Comparison of ENCODE assay signal across 19 mouse cellular contexts in genomic region chr2:178126041-178126820, GRCm38 (mm10). TPM values are rescaled to one million over a fixed set of nuclear protein-coding genes. Genes with fewer than 3 reads are reported as not detected.
DNase-seq lines count a peak whose midpoint lies in the region; ATAC-seq and TF ChIP-seq lines count a peak whose summit lies in the region.
"Had no signal": no experiment of that assay in that cellular context is flagged by ENCODE, and none has a peak within 500 bp of the region (broad histone marks: within the 10 kb centered on the region; RNA-seq: fewer than 3 reads in every experiment).

No protein-coding gene starts in this region.

- DNase-seq in forebrain, embryonic 11.5 days (ENCODE audit: low spot score): peak; percentile 43
- no peak for DNase-seq in forebrain, postnatal 0 days
- peak; percentile 1 to 4 for DNase-seq in layer of hippocampus, postnatal 25 days (ENCODE audit: extremely low spot score in 1 of 2, low spot score in 1 of 2)
- no peak for DNase-seq in layer of hippocampus, adult 18-20 months (ENCODE audit: low spot score in 2 of 2)
- DNase-seq in thymus, postnatal 4 days: peak; percentile 2
- DNase-seq in thymus, postnatal 25 days: no peak
- peak; percentile 1 for DNase-seq in right cerebral cortex, postnatal 4 days
- no peak for DNase-seq in embryo, embryonic 11 days
- DNase-seq: kidney, postnatal 14 days; retina, postnatal 1 day; thymus, adult 18-20 months had no signal

- no peaks in the 10 kb centered on the region for H3K4me1 ChIP-seq in forebrain, embryonic 11.5 days (replicated peaks; ENCODE audit: control insufficient read depth, insufficient read depth, low read length)
- peaks cover 3% of the 10 kb centered on the region; the same call in 1 of the 2 replicates for H3K4me1 ChIP-seq in forebrain, postnatal 0 days (ENCODE audit: insufficient read depth)
- H3K4me1 ChIP-seq: forebrain, embryonic 12.5 days; midbrain, embryonic 15.5 days had no signal

- no peak overlapping the region for H3K4me2 ChIP-seq in forebrain, embryonic 11.5 days (ENCODE audit: low read depth, low read length, severe bottlenecking)
- no peak overlapping the region for H3K4me2 ChIP-seq in forebrain, postnatal 0 days (ENCODE audit: low read depth)
- H3K4me2 ChIP-seq: embryonic facial prominence, embryonic 13.5 days; forebrain, embryonic 12.5 days; heart, embryonic 11.5 days; midbrain, embryonic 15.5 days; neural tube, embryonic 13.5 days had no signal

- ATAC-seq in forebrain, embryonic 11.5 days (replicated peaks; ENCODE audit: low FRiP score): no peak
- ATAC-seq in forebrain, postnatal 0 days: no peak
- ATAC-seq: intestine, embryonic 16.5 days; midbrain, embryonic 15.5 days; Patski had no signal

- no peak overlapping the region for H3K27ac ChIP-seq in forebrain, embryonic 11.5 days (ENCODE audit: low read depth, low read length)
- no peak overlapping the region for H3K27ac ChIP-seq in forebrain, postnatal 0 days (ENCODE audit: low read depth, low read length)
- H3K27ac ChIP-seq: embryonic facial prominence, embryonic 13.5 days; forebrain, embryonic 12.5 days; midbrain, embryonic 15.5 days; neural tube, embryonic 13.5 days had no signal

- no peak for TF ChIP-seq CTCF in forebrain, postnatal 0 days (IDR thresholded peaks at IDR 0.05; ENCODE audit: low read depth)

- no peak overlapping the region for H3K4me3 ChIP-seq in forebrain, embryonic 11.5 days (ENCODE audit: low read depth, low read length)
- no peak overlapping the region for H3K4me3 ChIP-seq in forebrain, postnatal 0 days (ENCODE audit: low read depth, low read length)
- H3K4me3 ChIP-seq: embryonic facial prominence, embryonic 13.5 days; forebrain, embryonic 12.5 days; midbrain, embryonic 15.5 days; neural tube, embryonic 13.5 days had no signal

- no peaks in the 10 kb centered on the region for H3K9me3 ChIP-seq in forebrain, embryonic 11.5 days (ENCODE audit: control insufficient read depth, low read length)
- H3K9me3 ChIP-seq in forebrain, postnatal 0 days (ENCODE audit: low read length): no peaks in the 10 kb centered on the region
- H3K9me3 ChIP-seq: embryonic facial prominence, embryonic 13.5 days; forebrain, embryonic 12.5 days; midbrain, embryonic 15.5 days; neural tube, embryonic 13.5 days had no signal

- no peak overlapping the region for H3K9ac ChIP-seq in forebrain, embryonic 11.5 days (ENCODE audit: low read length)
- no peak overlapping the region for H3K9ac ChIP-seq in forebrain, postnatal 0 days
- H3K9ac ChIP-seq: embryonic facial prominence, embryonic 13.5 days; forebrain, embryonic 12.5 days; midbrain, embryonic 15.5 days; neural tube, embryonic 13.5 days had no signal

- no peaks in the 10 kb centered on the region for H3K36me3 ChIP-seq in forebrain, embryonic 11.5 days (ENCODE audit: control insufficient read depth, insufficient read depth, low read length)
- no peaks in the 10 kb centered on the region for H3K36me3 ChIP-seq in forebrain, postnatal 0 days (ENCODE audit: insufficient read depth)
- H3K36me3 ChIP-seq: embryonic facial prominence, embryonic 13.5 days; forebrain, embryonic 12.5 days; midbrain, embryonic 15.5 days; neural tube, embryonic 13.5 days had no signal

- H3K27me3 ChIP-seq in forebrain, embryonic 11.5 days (ENCODE audit: control insufficient read depth, insufficient read depth, low read length): no peaks in the 10 kb centered on the region
- no peaks in the 10 kb centered on the region for H3K27me3 ChIP-seq in forebrain, postnatal 0 days (ENCODE audit: insufficient read depth, low read length)
- H3K27me3 ChIP-seq: embryonic facial prominence, embryonic 13.5 days; midbrain, embryonic 15.5 days; neural tube, embryonic 13.5 days had no signal

- WGBS in forebrain, embryonic 11.5 days: 87% methylated on average over 7 of the region's 7 CpGs
- WGBS in forebrain, postnatal 0 days: 96% methylated on average over 7 of the region's 7 CpGs

RNA-seq across cellular contexts. Expression of gene Phactr3, which starts 7.5 kb away (rescaled TPM):
- polyA plus RNA-seq in forebrain, embryonic 11.5 days (2014; fragmentation: Nextera tagmentation; extraction: Ambion mirVana): 11.3 and 13.5 TPM in 2 replicates
- total RNA-seq in forebrain, postnatal 0 days (2014; rRNA removed): 152 and 170 TPM in 2 replicates
- polyA plus RNA-seq in forebrain, postnatal 0 days (2015; fragmentation: Nextera tagmentation; extraction: Ambion mirVana): 97.8 and 98.2 TPM in 2 replicates
- total RNA-seq in layer of hippocampus, postnatal 25 days (2021): 100 to 1,000 TPM; 148 TPM
- 100 to 1,000 TPM; 146 to 149 TPM for total RNA-seq in layer of hippocampus, adult 18-20 months (2021)
- total RNA-seq: hematopoietic stem cell, adult 5-6 weeks had no signal
- polyA plus RNA-seq: Patski had no signal

RNA-seq across cellular contexts. Expression of gene Zfp931, which starts 48.0 kb away (rescaled TPM):
- 15.3 and 19.7 TPM in 2 replicates for polyA plus RNA-seq in forebrain, embryonic 11.5 days (2014; fragmentation: Nextera tagmentation; extraction: Ambion mirVana)
- total RNA-seq in forebrain, postnatal 0 days (2014; rRNA removed): 12.6 and 16.0 TPM in 2 replicates
- polyA plus RNA-seq in forebrain, postnatal 0 days (2015; fragmentation: Nextera tagmentation; extraction: Ambion mirVana): 10.9 and 13.1 TPM in 2 replicates
- 10 to 100 TPM; 26.5 to 27.4 TPM for total RNA-seq in layer of hippocampus, postnatal 25 days (2021)
- total RNA-seq in layer of hippocampus, adult 18-20 months (2021): 10 to 100 TPM; 29.1 to 31.8 TPM

Comparison
In these comparisons a context has a peak if more than half of its experiments do, and no peak if none do; other contexts are left out.
1. DNase-seq: peak in forebrain, embryonic 11.5 days (single experiment), layer of hippocampus, postnatal 25 days (2 of 2), thymus, postnatal 4 days (single experiment) and right cerebral cortex, postnatal 4 days (single experiment); none in forebrain, postnatal 0 days (single experiment), layer of hippocampus, adult 18-20 months (0 of 2), thymus, postnatal 25 days (single experiment) and embryo, embryonic 11 days (single experiment).